Mouse (Mus musculus) megakaryocyte, adult 5-6 weeks (primary cell): ENCODE results near the gene Med12l. TPM values are rescaled to one million over a fixed set of nuclear protein-coding genes. Genes with fewer than 3 reads are reported as not detected.

Source experiments
- ATAC-seq: 2 replicates; pipeline ENCODE4 v1.8.0; 2016; ENCODE audit warnings: mild to moderate bottlenecking, inconsistent platforms; ENCODE audit not compliant: poor library complexity, severe bottlenecking
- total RNA-seq, 2 experiments: library from RNA; stranded (forward) in 1 of 2; stranded (reverse) in 1 of 2; fragments of 153-499, 151-499 nt in 1 of 2; fragments of 221-1000, 200-1000 nt in 1 of 2; gene quantifications; 2 replicates each; pipeline versions ENCODE4 v1.2.3 to v1.2.4; 2015 to 2017

Med12l gene
- total RNA-seq (2015) (0.20 and 0.25 TPM in 2 replicates), total RNA-seq (2017) (0.29 and 0.45 TPM in 2 replicates)

DNA sequence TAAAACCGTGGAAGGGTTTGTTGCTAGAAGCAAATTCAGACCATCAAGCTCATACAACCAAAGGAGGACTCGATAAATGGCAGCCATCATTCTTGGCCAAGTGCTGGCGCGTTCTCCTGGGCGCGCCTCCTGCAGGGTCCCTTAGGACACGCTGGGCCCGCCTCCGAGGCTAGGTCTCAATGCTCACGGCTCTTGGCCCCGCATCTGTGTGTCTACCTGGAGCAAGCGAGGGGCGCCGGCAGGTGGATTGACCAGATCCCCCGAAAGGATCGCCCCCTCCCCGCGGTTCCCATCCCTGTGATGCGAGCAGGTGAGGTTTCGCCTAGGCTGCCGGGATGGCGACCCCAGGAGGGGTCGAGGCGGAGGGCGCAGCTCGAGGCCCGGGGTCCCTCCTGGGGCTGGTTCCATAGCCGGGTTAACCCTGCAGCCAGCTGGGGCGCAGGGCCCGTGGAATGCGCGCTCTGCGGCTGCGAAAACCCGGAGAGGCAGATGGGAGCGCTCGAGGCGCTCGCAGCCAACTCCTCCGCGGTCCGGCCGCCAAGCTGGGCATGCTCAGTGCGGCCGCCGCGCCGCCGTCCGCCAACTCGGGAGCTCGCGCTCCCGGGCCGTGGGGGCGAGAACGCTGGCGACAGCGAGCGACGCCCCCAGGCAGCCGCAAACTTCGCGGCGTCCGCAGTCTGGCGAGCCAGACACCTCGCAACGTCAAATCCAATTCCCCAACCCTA, at the start of gene Med12l:
Gene Med12l, plus strand, starts transcription at position 555 of the 725 bp plus-strand sequence.
- ATAC-seq: no peak; the same call in 1 of the 2 replicates

DNA sequence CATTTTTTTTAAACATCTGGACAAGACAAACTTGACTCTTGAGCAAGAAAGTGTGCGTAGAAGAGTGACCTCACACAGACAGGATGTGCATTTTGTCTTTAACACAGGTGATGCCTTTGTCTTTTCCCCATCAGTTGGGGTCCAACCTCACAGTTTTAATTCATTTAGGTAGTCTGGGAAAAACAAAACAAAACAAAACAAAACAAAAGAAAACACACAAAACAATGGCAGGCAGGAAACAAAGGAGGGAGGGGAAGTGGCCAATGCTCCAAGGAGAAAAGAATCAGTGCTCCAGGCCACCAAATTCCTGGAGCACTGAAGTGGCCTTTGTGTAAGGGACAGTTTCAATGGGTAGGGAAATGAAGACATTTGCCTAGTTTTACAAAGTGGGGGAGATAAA, 44.5 kb upstream of the Med12l start:
- no peak for ATAC-seq

DNA sequence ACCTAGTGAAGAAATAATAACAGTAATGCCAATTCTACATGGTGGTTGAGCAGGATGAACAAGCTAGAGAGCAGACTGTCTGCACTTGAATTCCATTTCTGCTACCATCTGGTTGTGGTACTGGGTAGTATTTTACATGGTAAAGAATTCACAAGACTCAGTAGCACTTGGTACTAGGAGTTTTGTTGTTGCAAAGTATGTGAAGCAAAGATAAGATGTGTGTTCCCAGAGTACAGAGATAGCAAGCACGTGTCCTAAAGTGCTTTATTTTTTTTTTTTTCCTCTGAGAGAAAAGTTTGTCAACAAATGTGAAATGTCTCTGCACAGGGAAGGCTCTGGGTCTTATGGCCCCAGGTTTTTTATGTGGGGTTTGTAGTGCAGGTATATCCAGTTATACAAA, 28.2 kb upstream of the Med12l start:
- ATAC-seq: no peak

DNA sequence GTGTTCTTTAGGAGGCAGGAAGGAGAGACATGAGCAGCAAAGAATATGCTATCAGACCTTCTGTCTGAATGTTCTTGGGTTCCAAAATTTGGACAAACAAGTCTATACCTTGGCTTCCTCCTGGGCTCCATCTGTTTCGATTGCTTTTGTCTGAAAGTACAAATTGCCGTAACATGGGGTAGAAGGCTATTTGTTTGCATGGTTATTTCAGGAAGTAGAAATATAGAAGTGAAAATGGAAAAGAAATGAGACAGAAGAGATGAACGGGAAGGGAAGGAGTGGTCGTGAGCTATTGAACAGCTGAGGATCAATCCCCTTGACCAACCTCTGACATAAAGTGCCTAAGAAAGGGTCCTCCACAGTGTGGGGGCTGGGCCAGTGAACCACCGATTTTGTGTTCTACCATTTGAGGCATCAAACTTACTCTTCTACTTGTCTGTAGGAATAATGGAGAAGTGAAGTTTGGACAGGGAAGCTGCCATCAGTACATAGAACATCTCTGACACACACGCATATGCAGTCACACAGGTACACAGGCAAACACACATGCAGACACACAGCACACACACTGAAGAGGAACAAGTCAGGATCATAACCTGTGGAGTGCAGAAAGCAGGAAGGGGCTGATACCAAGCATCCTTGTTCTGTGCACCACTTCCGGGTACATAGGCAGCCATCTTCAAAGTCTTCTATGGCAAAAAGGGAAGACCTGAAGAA, 27.6 kb upstream of the Med12l start:
- ATAC-seq: peak; percentile 77

DNA sequence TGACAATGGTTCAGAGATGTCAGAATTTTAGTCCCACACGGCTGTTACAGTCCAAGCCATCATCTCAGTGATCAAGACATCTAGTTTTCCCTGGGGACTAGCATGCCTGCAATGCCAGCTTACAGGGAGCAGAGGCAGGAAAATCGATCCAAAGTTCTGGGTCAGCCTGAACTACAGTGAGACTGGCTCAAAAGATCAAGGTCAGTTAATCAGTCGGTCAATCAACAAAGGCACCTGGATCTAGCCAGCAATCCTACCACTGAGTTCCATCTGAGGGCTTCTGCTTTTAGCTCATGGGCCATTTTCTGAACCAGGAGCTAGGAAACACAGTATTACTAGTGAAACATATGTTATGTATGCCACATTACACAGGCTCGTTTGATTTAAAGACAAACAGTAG, 25.0 kb upstream of the Med12l start:
- ATAC-seq: no peak

DNA sequence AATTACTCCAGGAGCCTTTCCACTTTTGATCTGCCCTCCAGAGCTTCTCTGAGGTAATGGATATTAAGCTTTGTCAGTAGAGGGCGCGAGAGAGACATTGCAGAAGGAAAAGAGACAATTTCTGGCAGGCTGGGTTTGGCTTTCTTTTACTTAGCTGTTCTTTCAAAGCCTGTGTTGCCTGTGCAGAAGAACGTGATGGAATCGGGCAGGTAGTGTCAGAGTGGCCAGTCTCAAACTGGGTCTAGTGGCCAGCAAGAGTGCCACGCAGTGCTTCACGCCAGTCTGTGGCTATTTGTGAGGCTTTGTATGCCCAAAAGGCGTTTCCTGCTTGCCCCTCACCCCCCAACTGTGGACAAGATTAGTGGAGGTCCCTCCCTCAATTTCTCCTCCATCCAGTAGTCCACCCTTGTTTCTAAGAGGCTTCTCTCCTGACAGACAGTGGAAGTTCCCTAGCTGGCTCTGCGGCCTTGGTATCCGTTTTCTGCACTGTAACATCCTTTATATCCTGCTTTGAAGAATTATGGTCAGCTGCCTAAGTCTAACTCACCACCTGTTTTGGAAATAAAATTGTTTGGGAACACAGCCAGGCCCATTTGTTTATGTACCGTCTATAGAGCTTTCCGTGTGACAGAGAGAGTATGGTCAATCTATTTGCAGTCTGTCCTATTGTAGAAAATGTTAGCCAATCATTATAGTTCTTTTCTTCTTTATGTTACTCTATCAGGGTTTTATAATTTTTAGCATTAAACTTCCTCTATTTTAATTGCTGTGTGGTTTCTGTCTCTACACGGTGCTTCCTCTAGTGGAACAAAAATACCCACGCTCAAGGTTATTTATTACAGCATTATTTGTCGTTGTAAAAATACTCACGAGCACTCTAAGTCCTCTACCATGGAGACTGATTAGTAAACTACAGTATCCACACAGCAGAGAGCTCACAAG, 22.5 kb upstream of the Med12l start:
- ATAC-seq: peak; percentile 62

DNA sequence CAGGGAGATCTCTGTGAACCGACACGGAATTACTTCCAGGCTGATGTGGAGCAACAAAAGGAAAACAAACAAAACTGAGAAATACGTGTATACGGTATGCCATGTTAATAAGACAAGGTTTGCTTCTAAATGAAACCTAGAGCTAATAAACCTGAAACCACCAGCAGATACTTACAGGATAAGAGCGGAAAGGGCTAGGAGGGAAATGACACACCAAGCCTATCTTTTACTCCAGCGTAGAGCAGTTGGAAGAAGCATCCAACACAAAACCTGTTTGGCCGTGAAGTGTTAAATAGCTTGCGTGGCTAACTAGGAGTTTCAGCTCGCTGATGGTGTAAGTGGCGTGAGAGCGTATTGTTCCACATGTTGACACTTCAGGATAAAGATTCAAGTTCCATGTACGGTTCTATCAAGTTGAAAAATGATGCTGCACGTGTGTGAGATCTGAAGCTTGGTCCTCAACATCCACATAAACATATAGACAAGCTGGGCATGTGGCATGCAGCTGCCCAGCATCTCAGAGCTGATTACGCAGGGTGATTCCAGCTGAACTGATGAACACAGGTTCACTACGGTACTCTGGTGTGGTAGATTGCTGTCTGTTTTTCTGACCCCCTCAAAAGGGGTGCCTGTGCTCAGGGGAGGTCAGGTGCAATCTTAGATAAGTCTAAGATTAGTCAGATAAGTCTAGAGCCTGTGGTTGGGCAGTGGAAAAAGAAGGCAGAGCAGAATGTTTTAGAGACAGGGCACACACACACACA, 21.6 kb upstream of the Med12l start:
- ATAC-seq: peak; percentile 23; the same call in 1 of the 2 replicates

DNA sequence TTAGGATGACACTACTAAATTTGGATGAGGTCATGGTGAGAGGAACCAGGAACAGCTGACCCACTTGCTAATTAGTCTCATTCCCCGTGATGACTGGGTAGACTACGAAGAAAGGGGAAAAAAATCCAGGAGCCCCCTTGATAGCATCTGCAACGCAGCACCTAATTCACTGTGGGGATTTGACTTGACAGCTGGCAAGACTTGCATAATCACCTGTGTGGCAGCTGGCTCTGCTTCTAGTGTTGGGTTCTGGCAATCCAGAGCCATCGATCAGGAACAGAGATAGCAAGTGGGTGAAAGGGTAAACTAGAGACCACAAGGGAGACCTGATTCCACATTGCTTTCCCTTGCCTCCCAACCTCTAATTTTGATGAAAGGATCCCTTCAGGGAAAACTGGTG, 19.8 kb upstream of the Med12l start:
- no peak for ATAC-seq

DNA sequence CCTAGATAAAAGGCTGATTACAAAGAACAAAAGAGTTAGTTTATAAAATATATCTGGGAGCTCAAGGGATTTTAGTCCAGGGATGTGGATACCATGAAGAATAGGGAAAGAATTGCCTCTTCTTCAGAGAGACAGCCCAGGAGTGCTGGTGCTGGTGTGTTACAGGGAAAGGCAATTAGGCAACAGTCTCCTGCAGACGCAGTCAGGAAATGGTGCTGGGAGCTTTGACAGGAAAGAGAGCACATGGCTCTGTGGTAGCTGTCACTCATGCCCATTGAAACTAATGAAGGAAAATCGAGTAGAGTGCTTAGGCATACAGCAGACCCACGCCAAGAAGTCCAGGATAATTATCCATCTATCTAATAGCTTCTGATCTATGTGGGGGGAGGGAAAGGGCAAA, 16.3 kb upstream of the Med12l start:
- ATAC-seq: no peak

DNA sequence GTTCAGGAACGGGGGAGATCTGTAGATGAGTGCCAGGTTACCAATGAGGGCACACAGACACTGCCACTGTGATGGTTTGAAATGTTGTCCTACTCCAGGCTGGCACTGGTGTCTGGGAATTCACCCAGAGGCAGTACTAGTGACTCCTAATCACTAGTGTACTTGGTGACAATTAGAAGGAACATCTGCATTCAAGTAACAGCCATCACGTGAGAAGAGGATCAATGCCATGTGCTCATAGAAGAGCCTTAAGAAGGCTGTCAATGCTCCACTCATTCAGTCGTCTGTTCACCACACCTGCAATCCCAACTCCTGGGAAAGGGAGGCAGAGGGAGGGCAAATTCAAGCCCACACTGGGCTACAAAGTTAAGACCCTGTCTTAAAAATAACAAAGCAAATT, 15.1 kb upstream of the Med12l start:
- ATAC-seq: no peak

DNA sequence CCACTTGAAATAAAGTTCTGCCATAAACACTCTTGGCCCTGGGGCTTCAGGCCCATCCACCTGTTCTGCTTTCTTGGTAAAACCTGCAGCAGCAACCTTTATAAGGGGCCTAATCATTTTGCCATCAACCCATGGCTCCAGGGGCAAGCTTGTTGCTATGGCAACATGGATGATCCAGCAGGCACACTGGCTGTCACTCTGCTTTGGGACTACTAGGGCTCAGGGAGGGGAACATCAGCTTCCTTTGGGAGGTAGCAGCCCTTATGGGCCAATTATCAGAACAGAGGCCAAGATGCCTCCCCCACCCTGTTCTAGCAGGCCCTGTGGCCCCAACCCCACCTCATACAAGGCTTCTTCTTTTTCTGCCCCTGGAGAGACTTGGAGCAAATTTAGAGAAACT, 13.5 kb upstream of the Med12l start:
- ATAC-seq: no peak

DNA sequence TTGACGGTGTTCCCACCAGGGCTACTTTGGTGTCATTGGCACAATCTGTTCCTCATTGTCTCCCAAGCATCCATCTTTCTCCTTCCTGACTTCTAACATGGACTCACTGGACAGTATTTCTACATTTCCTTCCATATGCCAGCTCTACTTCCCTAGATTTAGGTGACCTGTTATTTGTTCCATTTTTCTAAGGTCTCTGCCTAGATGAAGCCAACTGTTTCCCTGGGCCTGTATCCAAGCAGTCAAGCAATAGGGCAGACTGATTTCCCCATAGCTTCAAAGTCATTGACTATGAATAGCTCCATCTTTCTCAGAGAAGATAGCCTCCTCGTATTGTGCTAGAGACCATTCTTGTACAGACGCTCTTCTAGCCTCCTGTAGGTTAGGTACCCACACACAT, 12.0 kb upstream of the Med12l start:
- ATAC-seq: no peak

DNA sequence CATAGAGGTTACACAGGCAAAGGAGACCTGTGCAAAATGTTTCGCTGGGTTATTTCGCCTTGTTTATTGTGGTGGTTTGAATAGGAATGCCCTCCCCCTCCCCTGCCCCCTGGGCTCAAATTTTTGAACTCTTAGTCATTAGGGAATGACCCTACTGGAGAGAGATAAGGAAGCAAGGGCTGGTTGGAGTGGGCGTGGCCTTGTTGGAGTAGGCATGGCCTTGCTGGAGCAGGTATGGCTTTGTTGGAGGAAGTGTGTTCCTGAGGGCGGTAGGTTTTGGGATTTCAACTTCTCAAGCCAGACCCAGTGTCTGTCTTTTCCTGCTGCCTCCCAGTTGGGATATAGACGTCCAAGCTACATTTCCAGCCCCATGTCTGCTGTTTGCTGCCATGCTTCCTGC, 1.9 kb upstream of the Med12l start:
- ATAC-seq: no peak

DNA sequence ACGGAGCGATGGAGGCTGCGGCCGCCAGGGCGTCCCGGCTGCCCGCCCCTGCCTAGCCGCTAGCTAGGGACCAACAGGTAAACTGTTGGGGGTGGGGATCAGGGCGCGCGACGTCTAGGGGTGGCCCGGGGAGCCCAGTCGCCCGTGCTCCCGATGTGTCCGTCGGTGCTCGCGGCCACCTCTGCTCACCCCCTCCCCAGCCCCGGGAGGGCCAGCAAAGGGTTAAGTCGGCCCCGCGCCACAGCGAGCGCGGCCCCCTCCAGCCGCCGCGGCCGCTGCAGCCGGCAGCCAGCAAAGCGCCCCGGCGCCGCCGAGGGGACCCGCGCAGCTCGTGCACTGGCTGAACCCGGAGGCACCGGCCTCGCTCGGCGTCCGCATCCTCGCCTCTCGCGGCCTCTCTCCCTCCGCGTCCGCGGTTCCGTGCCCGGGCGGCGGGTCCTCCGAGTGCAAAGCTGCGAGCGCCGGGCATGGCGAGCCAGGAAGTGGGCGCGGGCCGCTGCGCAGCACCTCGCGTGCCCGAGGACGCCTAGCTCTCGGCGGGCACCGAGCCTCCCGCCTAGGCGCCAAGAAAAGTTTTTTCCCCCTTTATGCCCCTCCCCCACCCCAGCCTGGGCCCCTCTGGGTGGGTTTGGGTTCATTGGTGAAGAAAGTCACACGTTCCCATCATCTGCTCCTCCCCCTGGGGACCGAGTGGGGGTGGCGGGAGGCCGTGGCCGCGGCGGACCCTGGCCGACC, 538 bp downstream of the Med12l start:
- no peak; the same call in 1 of the 2 replicates for ATAC-seq

DNA sequence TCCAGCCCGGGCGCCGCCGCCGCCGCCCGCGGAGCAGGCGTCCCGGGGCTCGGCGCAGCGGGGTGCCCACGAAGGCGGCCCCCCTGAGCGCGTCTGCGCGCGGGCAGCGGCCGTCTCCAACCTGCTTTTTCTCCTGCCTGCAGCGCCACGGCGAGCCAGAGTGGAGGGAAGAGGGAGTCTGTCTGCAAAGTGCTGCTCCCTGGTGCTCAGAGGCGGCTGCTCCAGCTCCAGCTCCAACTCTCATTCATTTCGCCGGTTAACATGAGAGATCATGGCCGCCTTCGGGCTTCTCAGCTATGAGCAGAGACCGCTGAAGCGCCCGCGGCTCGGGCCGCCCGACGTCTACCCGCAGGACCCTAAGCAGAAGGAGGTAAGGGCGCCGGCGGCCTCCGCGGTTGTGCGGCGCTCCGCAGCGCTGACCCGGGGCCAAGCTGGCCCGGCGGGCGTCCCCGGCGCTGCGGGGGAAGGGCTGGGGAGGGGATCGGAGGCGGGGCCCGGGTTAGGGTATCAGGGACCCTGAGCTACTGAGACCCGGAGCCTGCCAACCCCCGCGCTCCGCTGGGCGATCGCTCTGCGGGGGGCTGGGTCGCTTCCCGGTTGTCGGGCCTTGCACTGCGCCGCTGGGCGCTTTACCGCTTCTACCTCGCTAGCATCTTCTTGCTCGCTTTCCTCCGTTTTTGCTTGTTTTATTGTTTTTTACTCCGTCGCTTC, 1.3 kb downstream of the Med12l start:
- peak; percentile 30; the same call in 1 of the 2 replicates for ATAC-seq

DNA sequence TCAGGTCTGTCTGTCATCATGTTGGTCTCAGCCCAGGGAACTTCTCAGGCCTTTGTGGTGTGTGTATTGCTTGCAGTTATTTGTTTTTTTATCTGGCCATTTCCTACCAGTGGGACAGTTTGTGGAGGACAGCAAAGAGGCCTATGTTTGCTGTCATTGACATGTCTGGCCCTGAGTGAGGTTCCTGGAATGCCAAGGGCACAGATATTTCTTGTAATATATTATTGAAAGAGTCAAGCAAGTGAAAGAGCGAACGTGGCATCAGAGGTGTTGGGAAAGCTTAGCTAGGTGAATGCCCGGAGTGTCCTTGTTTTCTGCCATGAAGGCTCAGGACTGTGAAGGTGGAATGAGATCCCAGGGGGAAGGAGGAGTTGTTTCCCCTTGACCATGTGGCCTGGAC, 4.7 kb downstream of the Med12l start:
- no peak for ATAC-seq

DNA sequence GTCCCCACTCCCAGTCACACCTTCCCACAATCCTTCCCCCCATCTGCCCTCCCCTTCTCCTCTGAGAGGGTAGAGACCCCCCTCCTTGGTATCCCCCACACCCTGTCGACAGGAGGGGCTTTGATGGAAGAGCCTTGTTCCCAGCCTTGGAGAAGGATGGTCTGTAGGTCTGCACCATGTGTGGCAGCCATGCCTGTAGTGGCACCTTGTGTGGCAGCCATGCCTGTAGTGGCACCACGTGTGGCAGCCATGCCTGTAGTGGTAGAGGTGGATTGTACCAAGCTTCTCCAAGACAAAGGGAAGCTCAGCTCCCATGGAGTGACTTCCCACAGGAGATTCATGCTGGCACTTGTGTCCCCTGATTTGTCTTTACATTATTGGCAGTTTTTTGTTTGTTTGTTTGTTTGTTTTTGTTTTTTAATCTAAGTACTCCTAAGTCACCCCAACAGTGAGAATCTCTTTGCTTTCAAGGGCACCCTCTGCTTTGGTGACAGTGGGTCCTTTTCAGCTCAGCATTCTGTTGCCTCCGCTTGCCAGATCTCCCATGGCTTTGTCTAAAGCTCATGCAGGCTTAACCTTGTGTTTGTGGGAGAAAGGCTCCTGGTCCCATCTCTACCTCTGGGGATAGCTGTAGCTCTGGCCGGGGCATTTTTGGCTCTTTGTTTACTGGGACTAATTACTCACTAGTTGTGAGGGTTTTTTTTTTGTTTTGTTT, 10.2 kb downstream of the Med12l start:
- no peak for ATAC-seq

DNA sequence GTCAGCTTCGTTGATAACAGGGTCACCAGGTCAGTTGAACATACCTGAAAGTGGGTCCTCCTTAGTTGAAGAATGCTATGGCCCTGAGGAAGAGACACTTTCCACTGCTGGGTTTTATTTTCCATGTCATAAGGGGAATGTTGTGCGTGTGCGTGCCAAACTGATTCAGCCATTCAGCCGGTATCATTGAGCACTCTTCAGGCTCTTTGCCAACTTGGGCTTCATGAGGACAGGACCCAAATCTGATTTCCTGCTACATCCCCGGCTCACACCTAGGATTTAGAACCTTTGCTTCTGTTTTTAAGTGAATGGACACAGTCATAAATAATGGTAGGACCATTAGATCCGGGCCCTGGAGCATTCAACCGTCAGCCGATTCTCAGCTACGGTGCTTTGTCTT, 10.9 kb downstream of the Med12l start:
- ATAC-seq: no peak

DNA sequence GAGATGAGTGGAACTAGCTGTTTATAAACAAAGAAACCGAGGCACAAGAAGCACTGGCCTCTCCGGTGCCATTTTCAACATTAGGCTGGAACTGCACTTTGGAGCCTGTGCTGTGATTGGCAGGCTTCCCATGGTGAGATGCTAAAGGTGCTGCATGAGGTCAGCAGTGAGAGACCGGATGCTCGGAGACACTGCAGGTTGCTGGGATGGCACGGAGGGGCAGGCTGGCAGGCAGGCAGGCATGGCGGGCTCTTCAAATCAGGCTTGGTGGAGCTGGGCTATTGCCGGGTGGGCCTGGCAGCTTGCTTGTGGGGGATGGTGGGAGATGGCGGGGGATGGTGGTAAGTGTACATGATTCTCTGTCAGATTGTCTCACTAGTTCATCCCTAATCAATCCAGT, 15.6 kb downstream of the Med12l start:
- no peak for ATAC-seq
